Mouse (Mus musculus) right cerebral cortex, adult 2 months (tissue): ENCODE results near the gene Myh3.

Experiments
- DNase-seq, 2 experiments: peaks; one replicate each; pipeline ENCODE4 v3.0.0; 2021 to 2022; ENCODE audit warnings: low spot score in 2 of 2

Gene Myh3

GRCm38 (mm10) chr11:67078000-67078399, at the start of gene Myh3:
Gene Myh3, plus strand, starts transcription at chr11:67078300.
- no peak for DNase-seq

GRCm38 (mm10) chr11:67030904-67031602, 47.0 kb upstream of the Myh3 start:
- DNase-seq = no peak

- no peak for DNase-seq
Observed at GRCm38 (mm10) chr11:67031603-67031915, 46.5 kb upstream of the Myh3 start.

GRCm38 (mm10) chr11:67034775-67035485, 43.2 kb upstream of the Myh3 start:
- no peak for DNase-seq

GRCm38 (mm10) chr11:67036229-67036628, 41.9 kb upstream of the Myh3 start:
- DNase-seq = no peak

GRCm38 (mm10) chr11:67036892-67037291, 41.2 kb upstream of the Myh3 start:
- DNase-seq = no peak

- no peak for DNase-seq
Observed at GRCm38 (mm10) chr11:67039799-67040198, 38.3 kb upstream of the Myh3 start.

GRCm38 (mm10) chr11:67040483-67040882, 37.6 kb upstream of the Myh3 start:
- DNase-seq = no peak

GRCm38 (mm10) chr11:67043007-67043406, 35.1 kb upstream of the Myh3 start:
- no peak for DNase-seq

GRCm38 (mm10) chr11:67044959-67045358, 33.1 kb upstream of the Myh3 start:
- DNase-seq = no peak

- DNase-seq = no peak
Observed at GRCm38 (mm10) chr11:67047199-67047598, 30.9 kb upstream of the Myh3 start.

- DNase-seq = no peak
Observed at GRCm38 (mm10) chr11:67048496-67048895, 29.6 kb upstream of the Myh3 start.

GRCm38 (mm10) chr11:67049256-67049655, 28.8 kb upstream of the Myh3 start:
- no peak for DNase-seq

- no peak for DNase-seq
Observed at GRCm38 (mm10) chr11:67051676-67052320, 26.3 kb upstream of the Myh3 start.

GRCm38 (mm10) chr11:67052321-67052952, 25.7 kb upstream of the Myh3 start, which contains the start of the genes Adprm and Sco1:
Gene Adprm, minus strand, starts transcription at chr11:67052594.
Gene Sco1, plus strand, starts transcription at chr11:67052670.
- peak; percentile 91 for DNase-seq

GRCm38 (mm10) chr11:67054754-67055365, 23.2 kb upstream of the Myh3 start:
- DNase-seq = no peak

GRCm38 (mm10) chr11:67061311-67061710, 16.8 kb upstream of the Myh3 start:
- DNase-seq = no peak

- DNase-seq = peak in 1 of 2 experiments; percentile 12
Observed at GRCm38 (mm10) chr11:67062726-67063125, 15.4 kb upstream of the Myh3 start.

- no peak for DNase-seq
Observed at GRCm38 (mm10) chr11:67067741-67068140, 10.4 kb upstream of the Myh3 start.

- no peak for DNase-seq
Observed at GRCm38 (mm10) chr11:67072615-67073130, 5.4 kb upstream of the Myh3 start.

- DNase-seq = no peak
Observed at GRCm38 (mm10) chr11:67075036-67075435, 3.1 kb upstream of the Myh3 start.

- DNase-seq = no peak
Observed at GRCm38 (mm10) chr11:67076781-67077180, 1.3 kb upstream of the Myh3 start.
